Mouse (Mus musculus) liver, embryonic 14.5 days (tissue): ENCODE measurements around the gene 9130019O22Rik. TPM values are rescaled to one million over a fixed set of nuclear protein-coding genes. Genes with fewer than 3 reads are reported as not detected.

Experiments
- ATAC-seq: fragments of 200-750 bp; cut with Nextera tagmentation; 2 replicates; pipeline ENCODE4 v1.8.0; 2017; ENCODE audit warnings: moderate number of reproducible peaks, mild to moderate bottlenecking, moderate library complexity; ENCODE audit not compliant: insufficient read depth
- DNase-seq, 3 experiments: peaks; one replicate each; pipeline ENCODE4 v3.0.0-alpha.2; 2012 to 2013; ENCODE audit warnings: low read depth in 3 of 3, low spot score in 3 of 3
- H3K27ac ChIP-seq: fragments of 300-500 bp; sonication (generic); 2 replicates; pipeline ENCODE4 v1.5.1; 2014; ENCODE audit warnings: moderate library complexity, mild to moderate bottlenecking, control low read depth, inconsistent platforms
- H3K27me3 ChIP-seq: fragments of 300-500 bp; sonication (generic); 2 replicates; pipeline ENCODE4 v1.6.1; 2014; ENCODE audit warnings: mild to moderate bottlenecking, low read length, moderate library complexity; ENCODE audit not compliant: control insufficient read depth, insufficient read depth
- H3K36me3 ChIP-seq: fragments of 300-500 bp; sonication (generic); replicated peaks from 2 replicates; pipeline ENCODE4 v1.6.1; 2014; ENCODE audit warnings: low read depth; ENCODE audit not compliant: control insufficient read depth, insufficient read depth
- H3K4me1 ChIP-seq, 2 experiments: fragments of 200-500 bp in 1 of 2; fragments of 300-500 bp in 1 of 2; sonication (generic) in 1 of 2; replicated peaks; 2 replicates each; pipeline ENCODE4 v1.6.1; 2012 to 2014; ENCODE audit warnings: antibody characterized with exemption in 1 of 2, inconsistent platforms in 1 of 2, low read length in 1 of 2; ENCODE audit not compliant: control insufficient read depth in 2 of 2, insufficient read depth in 2 of 2
- H3K4me2 ChIP-seq: fragments of 300-500 bp; sonication (generic); 2 replicates; pipeline ENCODE4 v1.6.1; 2014; ENCODE audit warnings: low read depth, mild to moderate bottlenecking, control low read depth, moderate library complexity
- H3K4me3 ChIP-seq, 2 experiments: fragments of 200-500 bp in 1 of 2; fragments of 300-500 bp in 1 of 2; sonication (generic) in 1 of 2; 2 replicates each; pipeline ENCODE4 v1.5.1; 2012 to 2014; ENCODE audit warnings: low read depth in 2 of 2, low read length in 2 of 2, mild to moderate bottlenecking in 2 of 2, control low read depth in 1 of 2, inconsistent platforms in 1 of 2, moderate library complexity in 1 of 2; ENCODE audit not compliant: insufficient read depth in 1 of 2
- H3K9ac ChIP-seq: fragments of 300-500 bp; sonication (generic); replicated peaks from 2 replicates; pipeline ENCODE4 v1.6.1; 2014; ENCODE audit warnings: mild to moderate bottlenecking, control low read depth, moderate library complexity
- H3K9me3 ChIP-seq: fragments of 300-500 bp; sonication (generic); 2 replicates; pipeline ENCODE4 v1.6.1; 2016; ENCODE audit warnings: low read length, mixed read lengths; ENCODE audit not compliant: control insufficient read depth
- CTCF ChIP-seq: IDR thresholded peaks from 2 replicates; pipeline ENCODE4 v1.5.1; 2016; ENCODE audit warnings: antibody characterized with exemption, low read depth, control low read depth
- EP300 ChIP-seq: IDR thresholded peaks from 2 replicates; pipeline ENCODE4 v1.6.1; 2016; ENCODE audit warnings: antibody characterized with exemption, low read depth
- WGBS: fragments of 180-500 bp; shearing (Covaris S2); extraction: QIAGEN DNeasy Blood & Tissue Kit; methylation state at CpG from one replicate; pipeline ENCODE4 v1.1.7; 2014; ENCODE audit not compliant: insufficient replicate concordance; 5-methylcytosine and 5-hydroxymethylcytosine counted together
- polyA plus RNA-seq, 2 experiments: library from polyadenylated mRNA; depleted of rRNA in 1 of 2; stranded (reverse) in 1 of 2; unstranded in 1 of 2; fragments of >200 nt; fragmentation: Nextera tagmentation in 1 of 2; extraction: Ambion mirVana in 1 of 2; gene quantifications; 2 replicates each; pipeline versions ENCODE4 v1.2.1 to v1.2.3; 2012 to 2014

The 9130019O22Rik gene
- polyA plus RNA-seq, 2 experiments = 0.71 to 1.0 TPM

GRCm38 (mm10) chr7:127402980-127403379, 16.0 kb upstream of the 9130019O22Rik start:
- 14% methylated on average over 2 of the region's 2 CpGs for WGBS
- Histone ChIP-seq H3K27me3 (no peaks in the 10 kb centered on the region), H3K4me3 (no peak overlapping the region), H3K4me2 (no peak overlapping the region), H3K9me3 (no peaks in the 10 kb centered on the region), H3K9ac (no peak overlapping the region), H3K27ac (no peak overlapping the region), H3K36me3 (no peaks in the 10 kb centered on the region), H3K4me1 (peaks cover 3% of the 10 kb centered on the region in 2 experiments; a peak in 2 of 4 replicates)
- no peak for ATAC-seq
- no peak for DNase-seq
- TF ChIP-seq EP300 = no peak
- TF ChIP-seq CTCF = peak; percentile 64

GRCm38 (mm10) chr7:127400355-127400754, 13.4 kb upstream of the 9130019O22Rik start:
- Histone ChIP-seq H3K27ac (no peak overlapping the region), H3K9me3 (no peaks in the 10 kb centered on the region), H3K4me1 (peaks cover 3% of the 10 kb centered on the region in 2 experiments; a peak in 2 of 4 replicates), H3K36me3 (no peaks in the 10 kb centered on the region), H3K9ac (no peak overlapping the region), H3K4me2 (no peak overlapping the region), H3K27me3 (no peaks in the 10 kb centered on the region), H3K4me3 (no peak overlapping the region)
- no peak for TF ChIP-seq CTCF
- TF ChIP-seq EP300 = 0 out of 2 replicates have a peak, but pooled peaks have one; percentile 23
- WGBS = 40% methylated on average over 3 of the region's 3 CpGs
- DNase-seq (no peak), ATAC-seq (no peak)

GRCm38 (mm10) chr7:127393944-127394333, 7.0 kb upstream of the 9130019O22Rik start:
- H3K36me3 ChIP-seq = no peaks in the 10 kb centered on the region
- ATAC-seq = no peak

GRCm38 (mm10) chr7:127393157-127393943, 6.4 kb upstream of the 9130019O22Rik start, which contains the start of gene E430018J23Rik:
Gene E430018J23Rik, minus strand, starts transcription at chr7:127393629.
- Histone ChIP-seq H3K4me1 (peaks cover 5 to 12% of the 10 kb centered on the region in 2 experiments), H3K4me3 (peak within 1 kb of the TSS; percentile 71 to 77), H3K27ac (peak within 1 kb of the TSS; percentile 59), H3K9me3 (no peaks in the 10 kb centered on the region), H3K36me3 (no peaks in the 10 kb centered on the region), H3K9ac (peak within 1 kb of the TSS; percentile 82), H3K27me3 (no peaks in the 10 kb centered on the region), H3K4me2 (peak within 1 kb of the TSS; percentile 90)
- ATAC-seq (peak; percentile 91), DNase-seq (peak; percentile 94 to 96 (median 95))
- under 1% methylated on average over 43 of the region's 45 CpGs for WGBS
- TF ChIP-seq EP300 (no peak), CTCF (no peak)

More at GRCm38 (mm10) chr7:127393944-127394333, 7.0 kb upstream of the 9130019O22Rik start:
- no peak overlapping the region for H3K27ac ChIP-seq
- peaks cover 5 to 12% of the 10 kb centered on the region in 2 experiments for H3K4me1 ChIP-seq
- H3K4me2 ChIP-seq = peak overlapping the region; percentile 90
- TF ChIP-seq CTCF (no peak), EP300 (no peak)
- no peaks in the 10 kb centered on the region for H3K9me3 ChIP-seq
- no peak for DNase-seq
- H3K9ac ChIP-seq = peak overlapping the region; percentile 46
- no peaks in the 10 kb centered on the region for H3K27me3 ChIP-seq
- peak overlapping the region; percentile 71 to 77 for H3K4me3 ChIP-seq
- WGBS = 13% methylated on average over 7 of the region's 7 CpGs

- ATAC-seq = no peak
These were observed 5.4 kb upstream of the 9130019O22Rik start for GRCm38 (mm10) chr7:127392251-127392824.

More at GRCm38 (mm10) chr7:127392251-127392824, 5.4 kb upstream of the 9130019O22Rik start:
- H3K27ac ChIP-seq = no peak overlapping the region
- peak overlapping the region; percentile 65 to 77; a peak in 2 of 4 replicates for H3K4me3 ChIP-seq
- DNase-seq = no peak
- 65% methylated on average over 8 of the region's 8 CpGs for WGBS
- TF ChIP-seq CTCF (no peak), EP300 (no peak)
- H3K27me3 ChIP-seq = no peaks in the 10 kb centered on the region
- H3K4me2 ChIP-seq = peak overlapping the region; percentile 90
- no peak overlapping the region for H3K9ac ChIP-seq
- H3K36me3 ChIP-seq = no peaks in the 10 kb centered on the region
- peaks cover 5 to 12% of the 10 kb centered on the region in 2 experiments for H3K4me1 ChIP-seq
- no peaks in the 10 kb centered on the region for H3K9me3 ChIP-seq
